Mouse (Mus musculus) megakaryocyte-erythroid progenitor cell, adult 5 weeks (primary cell): ENCODE measurements around the gene Mocs3. TPM values are rescaled to one million over a fixed set of nuclear protein-coding genes. Genes with fewer than 3 reads are reported as not detected.

Experiments
- polyA plus RNA-seq: library from polyadenylated mRNA; stranded (reverse); fragments of >175 nt; gene quantifications from 2 replicates; pipeline ENCODE4 v1.2.3, GENCODE M21; 2012

Gene Mocs3
- 14.6 and 17.4 TPM in 2 replicates for polyA plus RNA-seq

GRCm38 (mm10) chr2:168230026-168230728 lies at the start of gene Mocs3, which contains the start of the genes Gm20716 and Dpm1:
Mocs3 (plus strand) TSS chr2:168230622.
Gm20716 (minus strand) TSS chr2:168230364.
Dpm1 (minus strand) TSS chr2:168230591.

GRCm38 (mm10) chr2:168206725-168207644 lies 23.4 kb upstream of the Mocs3 start, which contains the start of gene Adnp:
Adnp (minus strand) TSS chr2:168207112.

DNA sequence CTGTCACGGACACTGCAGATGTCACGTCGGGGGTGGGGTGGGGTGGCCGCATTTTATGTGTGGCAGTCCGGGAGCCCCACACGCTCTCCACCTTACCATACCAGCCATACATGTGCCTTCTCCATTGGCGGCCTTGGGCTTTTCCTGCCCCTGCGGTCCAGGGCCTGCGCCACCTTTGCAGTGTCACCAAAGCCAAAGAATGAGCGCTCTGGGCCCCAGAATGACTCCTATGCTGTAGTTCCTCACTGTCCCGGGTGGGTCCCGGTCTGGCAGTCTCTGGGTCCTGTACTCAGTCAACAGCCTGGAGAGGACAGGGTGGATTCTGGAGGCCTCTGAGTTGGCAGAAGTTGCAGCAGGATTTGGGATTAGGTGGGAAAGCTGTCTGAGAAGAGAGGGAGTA lies 51.2 kb downstream of the Mocs3 start, which contains the start of gene Kcng1:
TSS of gene Kcng1 (minus strand) at position 155 of the 400 bp plus-strand sequence.

Other genes starting within 250 kb of the Mocs3 start
- 1.7 and 3.1 TPM in 2 replicates for gene Ripor3, start 220.0 kb upstream of the Mocs3 start, polyA plus RNA-seq
- 0.54 and 1.1 TPM in 2 replicates for gene Pard6b, start 149.6 kb upstream of the Mocs3 start, polyA plus RNA-seq
- 21.0 and 33.0 TPM in 2 replicates for gene Adnp, start 23.5 kb upstream of the Mocs3 start, polyA plus RNA-seq
- gene Gm20716, start 258 bp upstream of the Mocs3 start, polyA plus RNA-seq: not detected in 2 replicates
- 66.4 and 75.7 TPM in 2 replicates for gene Dpm1, start within 50 bp of the Mocs3 start, polyA plus RNA-seq
- gene Kcng1, start 51.1 kb downstream of the Mocs3 start, polyA plus RNA-seq: 1.9 and 3.4 TPM in 2 replicates